Mouse (Mus musculus) kidney, adult 2 months (tissue): Measurements from ENCODE around the gene Actr2.

Source experiments
- CTCF ChIP-seq: fragments of 200-500 bp; conservative IDR thresholded peaks from 2 replicates; pipeline ENCODE4 v1.5.1; 2011; ENCODE audit warnings: low read depth, mild to moderate bottlenecking, control low read depth, low read length, moderate library complexity, mixed read lengths; ENCODE audit not compliant: insufficient read depth, insufficient read length
- POLR2A ChIP-seq: fragments of 200-500 bp; IDR thresholded peaks from one replicate; pipeline ENCODE4 v1.6.1; 2011; ENCODE audit warnings: low read depth, low read length, control low read depth

DNA sequence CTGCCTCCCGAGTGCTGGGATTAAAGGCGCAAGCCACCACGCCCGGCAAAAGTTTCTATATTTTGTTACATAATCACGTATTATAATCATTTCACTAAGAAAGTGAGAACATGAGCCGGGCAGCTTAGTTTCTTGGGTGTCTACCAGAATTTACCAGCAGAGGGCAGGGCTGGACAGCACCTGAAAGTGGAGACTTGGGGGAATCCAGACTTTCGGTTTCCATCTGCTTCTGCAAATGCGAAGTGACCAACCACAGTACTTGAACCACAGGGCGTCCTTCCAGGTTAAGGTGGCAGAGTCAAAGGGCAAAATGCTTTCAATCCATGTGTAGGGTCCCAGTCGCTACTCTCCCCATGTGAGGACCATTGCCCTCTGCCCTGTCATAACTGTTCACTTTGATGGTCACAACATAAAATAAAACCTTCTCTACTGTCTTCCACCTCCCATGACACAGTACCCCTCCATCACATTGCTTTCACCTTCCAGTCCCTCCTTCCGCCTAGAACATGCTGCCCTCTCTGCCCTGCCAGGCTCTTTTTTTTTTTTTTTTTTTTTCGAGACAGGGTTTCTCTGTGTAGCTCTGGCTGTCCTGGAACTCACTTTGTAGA is 20.3 kb upstream of the Actr2 start:
- TF ChIP-seq POLR2A (no peak), CTCF (peak; percentile 88)
